Mouse (Mus musculus): ENCODE data around the gene Otud5.
"Not testable (repeated sequence)": the region's sequence is repeated elsewhere in the genome, so short reads cannot be mapped to it uniquely, and the experiment has no call there.

The Otud5 gene

DNA sequence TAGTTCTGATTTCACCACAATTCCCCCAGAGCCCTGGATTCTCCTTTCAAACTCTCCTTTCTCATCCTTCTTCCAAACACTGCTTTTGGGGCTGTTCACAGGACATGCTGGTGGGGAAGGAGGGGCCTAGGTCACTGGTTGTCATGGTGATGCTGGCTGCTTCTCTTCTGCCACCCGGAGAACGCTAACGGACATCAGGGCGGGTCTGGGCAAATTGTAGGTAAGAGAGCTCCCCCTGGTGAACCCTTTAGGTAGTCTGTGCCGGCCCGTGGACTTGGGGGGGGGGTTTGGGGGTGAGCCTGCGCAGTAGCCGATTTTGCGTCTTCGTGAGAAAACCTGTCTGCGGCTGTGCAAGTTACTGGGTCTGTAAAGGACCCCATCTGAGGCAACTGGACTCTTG is 38.7 kb downstream of the Otud5 start:
- DNase-seq (ENCODE audit: low spot score): peak; percentile 52

DNA sequence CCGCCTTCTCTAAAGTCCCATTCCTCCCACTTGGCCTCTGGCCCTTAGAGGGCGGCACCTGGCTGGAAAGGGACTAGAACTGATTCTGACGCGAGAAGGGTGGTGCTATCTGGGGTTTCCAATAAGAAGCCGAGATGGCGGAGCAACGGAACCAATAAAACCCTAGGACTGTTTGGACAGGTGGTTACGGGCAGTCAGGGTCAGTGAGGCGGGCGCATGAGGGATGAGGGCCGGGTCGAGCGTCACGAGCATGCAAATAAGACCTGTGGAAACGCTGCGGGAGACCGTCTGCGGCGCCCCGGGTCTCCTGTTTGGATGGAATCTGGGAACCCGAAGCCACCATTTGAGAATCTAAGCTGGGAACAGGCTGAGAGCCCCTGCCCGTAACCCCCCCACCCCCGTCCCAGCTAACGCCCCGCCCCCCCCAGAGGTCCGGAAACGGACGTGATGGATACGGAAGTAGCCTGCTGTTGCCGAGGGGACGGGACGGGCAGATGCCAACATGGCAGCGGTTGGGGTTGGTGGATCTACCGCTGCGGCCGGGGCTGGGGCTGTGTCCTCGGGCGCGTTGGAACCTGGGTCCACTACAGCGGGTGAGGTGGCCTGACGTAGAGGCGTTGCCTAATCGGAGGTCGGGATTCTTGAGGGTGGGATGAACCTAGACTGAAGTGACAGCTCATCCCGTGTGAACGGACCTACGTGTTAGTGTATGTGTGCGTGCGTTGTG is 42.8 kb downstream of the Otud5 start, which contains the start of gene Slc35a2:
Gene Slc35a2, plus strand, starts transcription at position 188 of the 727 bp plus-strand sequence.
- peak; percentile 84 for DNase-seq (ENCODE audit: low spot score)

DNA sequence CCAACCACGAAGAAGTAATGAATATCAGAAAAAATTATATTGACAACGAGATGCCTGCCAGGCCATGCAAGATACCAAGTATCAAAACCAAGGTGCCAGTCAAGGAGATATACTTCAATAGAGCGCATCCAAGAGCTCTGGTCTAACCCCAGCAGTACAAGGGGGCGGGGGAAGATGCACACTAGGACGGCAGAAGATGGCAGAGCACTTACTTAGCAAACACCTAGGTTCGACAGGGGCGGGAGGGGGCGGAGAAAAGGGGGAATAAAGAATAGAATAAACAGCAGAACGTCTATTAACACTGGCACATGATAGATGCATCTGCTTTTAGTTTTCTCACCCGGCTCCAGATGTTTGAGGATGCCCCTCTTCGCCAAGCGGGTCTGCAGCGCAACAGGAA is 57.0 kb downstream of the Otud5 start:
- DNase-seq (ENCODE audit: low spot score): no peak

- DNase-seq (ENCODE audit: low spot score): peak; percentile 91
Measured at GRCm38 (mm10) chrX:7898880-7899874, 58.0 kb downstream of the Otud5 start, which contains the start of the genes Pqbp1 and Timm17b. TSS of gene Pqbp1 (minus strand) at chrX:7899269. TSS of gene Timm17b (plus strand) at chrX:7899357.

- no peak for DNase-seq (ENCODE audit: low spot score)
Measured at GRCm38 (mm10) chrX:7904441-7904840, 63.3 kb downstream of the Otud5 start.

- no peak for DNase-seq (ENCODE audit: low spot score)
Measured at GRCm38 (mm10) chrX:7907735-7908134, 66.6 kb downstream of the Otud5 start, which contains the start of gene Gm10491. TSS of gene Gm10491 (minus strand) at chrX:7907835.

DNA sequence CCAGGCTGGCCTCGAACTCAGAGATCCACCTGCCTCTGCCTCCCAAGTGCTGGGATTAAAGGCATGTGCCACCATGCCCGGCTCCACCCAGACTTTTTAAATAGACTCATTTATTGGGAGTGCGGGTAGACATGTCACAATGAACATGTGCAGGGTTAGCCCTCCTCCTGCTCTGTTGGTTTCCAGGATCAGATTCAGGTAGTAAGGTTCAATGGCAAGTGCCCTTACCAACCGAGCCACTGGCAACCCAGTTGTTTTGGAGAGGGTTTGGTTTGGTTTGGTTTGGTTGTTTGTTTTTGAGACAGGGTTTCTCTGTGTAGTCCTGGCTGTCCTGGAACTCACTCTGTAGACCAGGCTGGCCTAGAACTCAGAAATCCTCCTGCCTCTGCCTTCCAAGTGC is 68.1 kb downstream of the Otud5 start, which contains the start of gene Gm10490:
Gene Gm10490, plus strand, starts transcription at position 301 of the 400 bp plus-strand sequence.
- not testable (repeated sequence) for DNase-seq (ENCODE audit: low spot score)

- DNase-seq (ENCODE audit: low spot score): no peak
Measured at GRCm38 (mm10) chrX:7910473-7910872, 69.3 kb downstream of the Otud5 start.

- DNase-seq (ENCODE audit: low spot score): not testable (repeated sequence)
Measured at GRCm38 (mm10) chrX:7915669-7916068, 74.5 kb downstream of the Otud5 start.

DNA sequence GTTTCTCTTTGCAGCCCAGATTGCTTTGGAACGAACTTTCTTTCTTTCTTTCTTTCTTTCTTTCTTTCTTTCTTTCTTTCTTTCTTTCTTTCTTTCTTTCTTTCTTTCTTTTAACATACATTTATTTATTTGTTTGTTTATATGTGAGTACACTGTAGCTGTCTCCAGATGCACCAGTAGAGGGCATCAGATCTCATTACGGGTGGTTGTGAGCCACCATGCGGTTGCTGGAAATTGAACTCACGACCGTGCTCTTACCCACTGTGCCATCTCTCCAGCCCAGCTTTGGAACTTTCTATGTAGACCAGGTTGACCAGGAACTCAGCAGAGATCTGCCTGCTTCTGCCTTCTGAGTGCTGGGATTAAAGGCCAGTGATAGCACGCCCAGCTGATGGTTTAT is 76.8 kb downstream of the Otud5 start:
- not testable (repeated sequence) for DNase-seq (ENCODE audit: low spot score)

- DNase-seq (ENCODE audit: low spot score): no peak
Measured at GRCm38 (mm10) chrX:7919601-7920383, 78.6 kb downstream of the Otud5 start, which contains the start of gene Pcsk1n. TSS of gene Pcsk1n (plus strand) at chrX:7919822.

DNA sequence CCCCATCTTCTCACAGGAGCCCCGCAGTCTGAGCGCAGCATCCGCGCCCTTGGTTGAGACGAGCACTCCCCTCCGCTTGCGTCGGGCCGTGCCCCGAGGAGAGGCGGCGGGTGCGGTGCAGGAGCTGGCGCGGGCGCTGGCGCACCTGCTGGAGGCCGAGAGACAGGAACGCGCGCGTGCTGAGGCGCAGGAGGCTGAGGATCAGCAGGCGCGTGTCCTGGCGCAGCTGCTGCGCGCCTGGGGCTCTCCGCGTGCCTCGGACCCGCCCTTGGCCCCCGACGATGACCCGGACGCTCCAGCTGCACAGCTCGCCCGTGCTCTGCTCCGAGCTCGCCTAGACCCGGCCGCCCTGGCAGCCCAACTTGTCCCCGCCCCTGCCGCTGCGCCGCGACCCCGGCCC is 80.9 kb downstream of the Otud5 start:
- DNase-seq (ENCODE audit: low spot score): peak; percentile 45
